Mouse (Mus musculus) CH12.LX (cell line): ENCODE measurements around the gene Hip1.

Experiments used
- CTCF ChIP-seq, 2 experiments: IDR thresholded peaks in 1 of 2; conservative IDR thresholded peaks in 1 of 2; 2 replicates each; pipeline ENCODE4 v1.5.1; 2011 to 2012; ENCODE audit warnings: low read depth in 2 of 2, low read length in 2 of 2, improper control_type of control experiment in 1 of 2, inconsistent platforms in 1 of 2, mild to moderate bottlenecking in 1 of 2, moderate library complexity in 1 of 2
- ELF1 ChIP-seq: IDR thresholded peaks from 2 replicates; pipeline ENCODE4 v1.6.1; 2014; ENCODE audit warnings: low read depth, mild to moderate bottlenecking, inconsistent platforms, low read length, improper control_type of control experiment
- EP300 ChIP-seq: IDR thresholded peaks from 2 replicates; pipeline ENCODE4 v1.6.1; 2011; ENCODE audit warnings: low read length, improper control_type of control experiment
- JUN ChIP-seq: IDR thresholded peaks from 2 replicates; pipeline ENCODE4 v1.6.1; 2011; ENCODE audit warnings: low read depth, mild to moderate bottlenecking, low read length, improper control_type of control experiment, moderate library complexity; ENCODE audit not compliant: insufficient read depth
- POLR2A ChIP-seq: IDR thresholded peaks from 2 replicates; pipeline ENCODE4 v1.6.1; 2011; ENCODE audit warnings: low read depth, mild to moderate bottlenecking, improper control_type of control experiment, low read length
- RAD21 ChIP-seq: IDR thresholded peaks from 2 replicates; pipeline ENCODE4 v1.6.1; 2011; ENCODE audit warnings: low read depth, mild to moderate bottlenecking, low read length, improper control_type of control experiment, moderate library complexity
- USF2 ChIP-seq: conservative IDR thresholded peaks from 2 replicates; pipeline ENCODE4 v1.6.1; 2011; ENCODE audit warnings: low read depth, low read length, improper control_type of control experiment
- ZC3H11A ChIP-seq: IDR thresholded peaks from 2 replicates; pipeline ENCODE4 v1.6.1; 2012; ENCODE audit warnings: low read depth, mild to moderate bottlenecking, inconsistent platforms, low read length, improper control_type of control experiment
- ZNF384 ChIP-seq: IDR thresholded peaks from 2 replicates; pipeline ENCODE4 v1.6.1; 2012; ENCODE audit warnings: low read depth, low read length, improper control_type of control experiment, inconsistent platforms

DNA sequence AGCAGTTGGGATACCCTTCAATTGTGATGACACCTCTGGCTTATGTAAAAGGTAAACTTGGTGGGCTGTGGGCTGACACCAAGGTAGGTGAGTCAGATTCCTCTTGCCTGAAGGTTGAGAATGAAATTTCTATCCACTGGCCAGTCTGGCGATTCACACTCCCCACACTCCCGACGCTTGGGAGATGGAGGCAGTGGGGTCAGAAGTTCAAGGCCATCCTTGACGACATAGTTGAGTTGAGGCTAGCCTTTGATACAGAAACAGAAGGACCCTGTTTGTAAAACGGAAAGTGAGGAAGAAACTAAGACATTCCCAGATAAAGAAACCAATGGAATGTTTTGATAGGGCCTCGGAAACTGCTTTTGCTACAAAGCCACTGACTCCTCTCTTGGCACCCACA is 145.5 kb downstream of the Hip1 start:
- TF ChIP-seq RAD21 (no peak), JUN (no peak), POLR2A (no peak), CTCF (conservative IDR thresholded peaks at IDR 0.05 in 1 of 2, IDR thresholded peaks at IDR 0.05 in 1 of 2; ENCODE audit: low read depth in 2 of 2, low read length in 2 of 2) (no peak), USF2 (no peak), ELF1 (no peak), ZNF384 (no peak), ZC3H11A (no peak), EP300 (no peak)
